Mouse (Mus musculus) heart, embryonic 12.5 days (tissue): ENCODE data around the gene Galnt10. TPM values are rescaled to one million over a fixed set of nuclear protein-coding genes. Genes with fewer than 3 reads are reported as not detected.

ENCODE experiments used
- ATAC-seq: fragments of 200-750 bp; cut with Nextera tagmentation; 2 replicates; pipeline ENCODE4 v1.8.0; 2017; ENCODE audit warnings: moderate TSS enrichment, moderate library complexity; ENCODE audit not compliant: insufficient number of reproducible peaks, low FRiP score
- H3K27ac ChIP-seq: fragments of 300-500 bp; sonication (generic); 2 replicates; pipeline ENCODE4 v1.5.1; 2016; ENCODE audit warnings: mild to moderate bottlenecking, moderate library complexity; ENCODE audit not compliant: poor library complexity, severe bottlenecking
- H3K27me3 ChIP-seq: fragments of 300-500 bp; sonication (generic); replicated peaks from 2 replicates; pipeline ENCODE4 v1.6.1; 2016; ENCODE audit warnings: mild to moderate bottlenecking, moderate library complexity
- H3K36me3 ChIP-seq: fragments of 300-500 bp; sonication (generic); 2 replicates; pipeline ENCODE4 v1.6.1; 2016; ENCODE audit warnings: mild to moderate bottlenecking, moderate library complexity
- H3K4me1 ChIP-seq: fragments of 300-500 bp; sonication (generic); replicated peaks from 2 replicates; pipeline ENCODE4 v1.6.1; 2016; ENCODE audit warnings: mild to moderate bottlenecking
- H3K4me2 ChIP-seq: fragments of 300-500 bp; sonication (generic); 2 replicates; pipeline ENCODE4 v1.6.1; 2016; ENCODE audit warnings: mild to moderate bottlenecking, moderate library complexity
- H3K4me3 ChIP-seq: fragments of 300-500 bp; sonication (generic); 2 replicates; pipeline ENCODE4 v1.5.1; 2016; ENCODE audit warnings: mild to moderate bottlenecking
- H3K9ac ChIP-seq: fragments of 300-500 bp; sonication (generic); 2 replicates; pipeline ENCODE4 v1.6.1; 2016; ENCODE audit warnings: mild to moderate bottlenecking, moderate library complexity
- H3K9me3 ChIP-seq: fragments of 300-500 bp; sonication (generic); replicated peaks from 2 replicates; pipeline ENCODE4 v1.6.1; 2016; ENCODE audit warnings: mild to moderate bottlenecking, moderate library complexity
- WGBS: fragments of 180-500 bp; shearing (Covaris S2); methylation state at CpG from one replicate; pipeline ENCODE4 v1.1.7; 2016; 5-methylcytosine and 5-hydroxymethylcytosine counted together
- polyA plus RNA-seq: library from polyadenylated mRNA; unstranded; fragments of >200 nt; fragmentation: Nextera tagmentation; extraction: Ambion mirVana; gene quantifications from 2 replicates; pipeline ENCODE4 v1.2.1, GENCODE M21; 2016

Gene Galnt10
- polyA plus RNA-seq, 1 experiment from 2014 or later, result 15.9 TPM

GRCm38 (mm10) chr11:57771676-57772075 lies 126.4 kb downstream of the Galnt10 start:
- H3K4me3 ChIP-seq, result no peak overlapping the region
- 88% methylated on average over 8 of the region's 8 CpGs for WGBS
- peaks cover 20% of the 10 kb centered on the region for H3K4me1 ChIP-seq
- peaks cover 17% of the 10 kb centered on the region; the same call in 1 of the 2 replicates for H3K36me3 ChIP-seq
- no peaks in the 10 kb centered on the region for H3K9me3 ChIP-seq
- no peak overlapping the region for H3K27ac ChIP-seq
- no peaks in the 10 kb centered on the region for H3K27me3 ChIP-seq
- no peak overlapping the region for H3K4me2 ChIP-seq
- no peak for ATAC-seq
- H3K9ac ChIP-seq, result no peak overlapping the region

- Histone ChIP-seq H3K4me3 (no peak overlapping the region), H3K4me2 (no peak overlapping the region), H3K9me3 (no peaks in the 10 kb centered on the region), H3K36me3 (peaks cover 12% of the 10 kb centered on the region; the same call in 1 of the 2 replicates), H3K27ac (no peak overlapping the region), H3K9ac (no peak overlapping the region), H3K27me3 (no peaks in the 10 kb centered on the region), H3K4me1 (peaks cover 26% of the 10 kb centered on the region)
- no peak for ATAC-seq
- WGBS, result 33% methylated on average over 13 of the region's 13 CpGs
These were observed 128.2 kb downstream of the Galnt10 start for GRCm38 (mm10) chr11:57773479-57773878.

GRCm38 (mm10) chr11:57773936-57774335 lies 128.7 kb downstream of the Galnt10 start:
- Histone ChIP-seq H3K27me3 (no peaks in the 10 kb centered on the region), H3K9me3 (no peaks in the 10 kb centered on the region), H3K36me3 (peaks cover 12% of the 10 kb centered on the region; the same call in 1 of the 2 replicates), H3K4me3 (no peak overlapping the region), H3K4me2 (no peak overlapping the region), H3K4me1 (peaks cover 23% of the 10 kb centered on the region), H3K27ac (no peak overlapping the region), H3K9ac (no peak overlapping the region)
- ATAC-seq, result no peak
- WGBS, result 17% methylated on average over 4 of the region's 4 CpGs

GRCm38 (mm10) chr11:57775868-57776267 lies 130.6 kb downstream of the Galnt10 start:
- Histone ChIP-seq H3K4me3 (no peak overlapping the region), H3K27ac (no peak overlapping the region), H3K4me2 (no peak overlapping the region), H3K36me3 (peaks cover 6% of the 10 kb centered on the region; the same call in 1 of the 2 replicates), H3K9me3 (no peaks in the 10 kb centered on the region), H3K4me1 (peaks cover 20% of the 10 kb centered on the region), H3K27me3 (no peaks in the 10 kb centered on the region), H3K9ac (no peak overlapping the region)
- no peak for ATAC-seq
- WGBS, result 66% methylated on average over 6 of the region's 6 CpGs

- Histone ChIP-seq H3K4me2 (no peak overlapping the region), H3K36me3 (0 out of 2 replicates have a peak, but pooled peaks cover 6% of the 10 kb centered on the region), H3K27me3 (no peaks in the 10 kb centered on the region), H3K9me3 (no peaks in the 10 kb centered on the region), H3K9ac (no peak overlapping the region), H3K4me3 (no peak overlapping the region), H3K4me1 (peaks cover 20% of the 10 kb centered on the region), H3K27ac (no peak overlapping the region)
- 95% methylated on average over 3 of the region's 3 CpGs for WGBS
- no peak for ATAC-seq
These were observed 131.3 kb downstream of the Galnt10 start for GRCm38 (mm10) chr11:57776546-57776945.

GRCm38 (mm10) chr11:57778349-57778748 lies 133.1 kb downstream of the Galnt10 start:
- Histone ChIP-seq H3K9me3 (no peaks in the 10 kb centered on the region), H3K27ac (no peak overlapping the region), H3K27me3 (no peaks in the 10 kb centered on the region), H3K4me1 (peaks cover 14% of the 10 kb centered on the region), H3K36me3 (0 out of 2 replicates have a peak, but pooled peaks cover 2% of the 10 kb centered on the region), H3K4me2 (no peak overlapping the region), H3K4me3 (no peak overlapping the region), H3K9ac (no peak overlapping the region)
- 14% methylated on average over 5 of the region's 5 CpGs for WGBS
- ATAC-seq, result no peak

- no peak for ATAC-seq
- H3K27me3 ChIP-seq, result no peaks in the 10 kb centered on the region
- WGBS, result 88% methylated on average over 14 of the region's 14 CpGs
- no peak overlapping the region for H3K27ac ChIP-seq
- no peak overlapping the region for H3K9ac ChIP-seq
- no peak overlapping the region for H3K4me3 ChIP-seq
- H3K36me3 ChIP-seq, result 0 out of 2 replicates have a peak, but pooled peaks cover 9% of the 10 kb centered on the region
- H3K4me1 ChIP-seq, result peaks cover 5% of the 10 kb centered on the region; the same call in 1 of the 2 replicates
- no peaks in the 10 kb centered on the region for H3K9me3 ChIP-seq
- no peak overlapping the region for H3K4me2 ChIP-seq
These were observed 134.6 kb downstream of the Galnt10 start for GRCm38 (mm10) chr11:57779824-57780223.

GRCm38 (mm10) chr11:57786616-57787418 lies 141.6 kb downstream of the Galnt10 start:
- WGBS, result 53% methylated on average over 18 of the region's 18 CpGs
- no peak overlapping the region for H3K9ac ChIP-seq
- 0 out of 2 replicates have a peak, but pooled peaks cover 6% of the 10 kb centered on the region for H3K36me3 ChIP-seq
- H3K4me1 ChIP-seq, result 0 out of 2 replicates have a peak, but pooled peaks cover 6% of the 10 kb centered on the region
- no peak overlapping the region for H3K4me3 ChIP-seq
- no peak for ATAC-seq
- H3K4me2 ChIP-seq, result no peak overlapping the region
- no peaks in the 10 kb centered on the region for H3K9me3 ChIP-seq
- H3K27me3 ChIP-seq, result no peaks in the 10 kb centered on the region
- no peak overlapping the region for H3K27ac ChIP-seq

- no peak for ATAC-seq
- H3K27me3 ChIP-seq, result no peaks in the 10 kb centered on the region
- 33% methylated on average over 3 of the region's 3 CpGs for WGBS
These were observed 142.7 kb downstream of the Galnt10 start for GRCm38 (mm10) chr11:57787913-57788312.

GRCm38 (mm10) chr11:57790866-57791535 lies 145.8 kb downstream of the Galnt10 start:
- Histone ChIP-seq H3K9me3 (no peaks in the 10 kb centered on the region), H3K27me3 (no peaks in the 10 kb centered on the region), H3K27ac (no peak overlapping the region), H3K36me3 (no peaks in the 10 kb centered on the region), H3K4me3 (0 out of 2 replicates have a peak overlapping the region, but pooled peaks have one; percentile 6), H3K9ac (no peak overlapping the region), H3K4me2 (peak overlapping the region; percentile 46), H3K4me1 (0 out of 2 replicates have a peak, but pooled peaks cover 6% of the 10 kb centered on the region)
- 28% methylated on average over 21 of the region's 21 CpGs for WGBS
- ATAC-seq, result no peak

More at GRCm38 (mm10) chr11:57787913-57788312, 142.7 kb downstream of the Galnt10 start:
- no peak overlapping the region for H3K4me2 ChIP-seq
- no peak overlapping the region for H3K4me3 ChIP-seq
- no peak overlapping the region for H3K27ac ChIP-seq
- H3K9me3 ChIP-seq, result no peaks in the 10 kb centered on the region
- 0 out of 2 replicates have a peak, but pooled peaks cover 6% of the 10 kb centered on the region for H3K36me3 ChIP-seq
- no peak overlapping the region for H3K9ac ChIP-seq
- 0 out of 2 replicates have a peak, but pooled peaks cover 6% of the 10 kb centered on the region for H3K4me1 ChIP-seq

- no peaks in the 10 kb centered on the region for H3K36me3 ChIP-seq
- H3K27me3 ChIP-seq, result no peaks in the 10 kb centered on the region
- H3K4me3 ChIP-seq, result no peak overlapping the region
- WGBS, result 64% methylated on average over 6 of the region's 6 CpGs
- H3K4me1 ChIP-seq, result peaks cover 6% of the 10 kb centered on the region
- no peak for ATAC-seq
- no peaks in the 10 kb centered on the region for H3K9me3 ChIP-seq
- no peak overlapping the region for H3K9ac ChIP-seq
- no peak overlapping the region for H3K27ac ChIP-seq
- no peak overlapping the region for H3K4me2 ChIP-seq
These were observed 149.8 kb downstream of the Galnt10 start for GRCm38 (mm10) chr11:57795086-57795485.
